Mouse (Mus musculus): ENCODE data around the gene 9330159F19Rik. TPM values are rescaled to one million over a fixed set of nuclear protein-coding genes. Genes with fewer than 3 reads are reported as not detected.

The 9330159F19Rik gene
- polyA plus RNA-seq, 1 experiment, result 0.67 TPM

DNA sequence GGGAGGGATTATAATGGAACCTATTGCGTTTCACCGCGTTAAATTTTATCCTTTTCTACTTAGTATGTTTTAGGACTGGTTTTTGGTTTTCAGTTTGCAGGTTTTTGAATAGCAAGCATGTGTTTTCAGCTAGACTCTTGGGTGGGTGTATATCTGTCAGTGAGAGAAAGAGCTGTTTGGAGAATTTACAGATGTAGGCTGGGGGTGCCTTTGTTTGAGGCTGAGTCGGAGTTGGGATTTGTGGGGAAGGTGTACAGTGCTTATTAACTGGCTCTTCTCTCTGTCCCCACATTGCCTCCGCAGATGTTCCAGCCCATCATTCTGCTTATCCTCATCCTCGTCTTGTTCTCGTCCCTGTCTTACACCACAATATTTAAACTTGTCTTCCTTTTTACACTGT is 12.8 kb upstream of the 9330159F19Rik start, which contains the start of gene Gm49353:
Gene Gm49353, plus strand, starts transcription at position 313 of the 400 bp plus-strand sequence.
- Histone ChIP-seq H3K4me3 (replicated peaks; ENCODE audit: extremely low read depth, low read depth, low read length) (no peak within 1 kb of the TSS), H3K4me1 (ENCODE audit: control insufficient read depth, insufficient read depth, low read length) (no peaks in the 10 kb centered on the region)
- TF ChIP-seq POLR2A (IDR thresholded peaks at IDR 0.05; ENCODE audit: borderline replicate concordance, extremely low read depth, low read depth, low read length) (no peak), CTCF (IDR thresholded peaks at IDR 0.05; ENCODE audit: insufficient read depth, low read length) (no peak)
- no peak for DNase-seq
- WGBS, result 90% methylated on average over 7 of the region's 7 CpGs

DNA sequence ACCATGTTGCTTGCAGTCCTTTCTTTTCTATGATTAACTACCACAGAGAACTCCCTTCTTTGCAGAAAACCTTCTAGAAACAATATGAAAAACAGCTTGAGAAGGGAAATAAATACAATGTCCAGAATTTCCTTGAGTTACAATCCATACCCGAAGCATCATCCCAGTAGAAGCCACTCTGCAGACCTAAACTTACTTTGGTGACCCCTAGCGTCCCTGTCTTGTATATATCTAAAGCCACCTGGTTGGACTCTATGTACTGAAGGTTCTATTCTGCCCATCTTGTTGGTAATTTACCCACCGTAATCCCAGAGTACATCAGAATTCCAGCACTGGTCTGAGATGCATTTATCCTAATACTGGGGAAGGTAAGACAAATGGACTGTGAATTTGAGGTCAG is 11.6 kb upstream of the 9330159F19Rik start:
- no peaks in the 10 kb centered on the region for H3K4me1 ChIP-seq (ENCODE audit: control insufficient read depth, insufficient read depth, low read length)
- TF ChIP-seq POLR2A (IDR thresholded peaks at IDR 0.05; ENCODE audit: borderline replicate concordance, extremely low read depth, low read depth, low read length) (no peak), CTCF (IDR thresholded peaks at IDR 0.05; ENCODE audit: insufficient read depth, low read length) (no peak)
- DNase-seq, result no peak
- WGBS, result 67% methylated on average over 3 of the region's 3 CpGs
- H3K4me3 ChIP-seq (replicated peaks; ENCODE audit: extremely low read depth, low read depth, low read length), result no peak overlapping the region

DNA sequence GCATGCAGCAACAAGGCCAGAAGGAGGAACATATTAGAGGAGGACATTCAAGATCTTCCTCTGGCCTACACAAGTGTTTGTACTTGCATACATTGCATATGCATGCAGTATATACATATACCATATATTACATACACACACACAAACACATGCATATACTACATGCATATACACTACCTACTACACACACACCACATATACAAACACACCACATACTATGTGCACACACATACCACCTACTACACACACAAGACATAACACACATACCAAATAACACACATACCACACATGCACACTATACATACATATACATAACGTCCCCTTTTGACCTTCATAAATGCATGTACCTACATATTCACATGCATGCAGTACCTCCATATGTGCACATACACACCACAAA is 10.8 kb upstream of the 9330159F19Rik start:
- no peak for DNase-seq
- WGBS, result 85% methylated on average over 1 of the region's 1 CpGs
- TF ChIP-seq POLR2A (IDR thresholded peaks at IDR 0.05; ENCODE audit: borderline replicate concordance, extremely low read depth, low read depth, low read length) (no peak), CTCF (IDR thresholded peaks at IDR 0.05; ENCODE audit: insufficient read depth, low read length) (no peak)

DNA sequence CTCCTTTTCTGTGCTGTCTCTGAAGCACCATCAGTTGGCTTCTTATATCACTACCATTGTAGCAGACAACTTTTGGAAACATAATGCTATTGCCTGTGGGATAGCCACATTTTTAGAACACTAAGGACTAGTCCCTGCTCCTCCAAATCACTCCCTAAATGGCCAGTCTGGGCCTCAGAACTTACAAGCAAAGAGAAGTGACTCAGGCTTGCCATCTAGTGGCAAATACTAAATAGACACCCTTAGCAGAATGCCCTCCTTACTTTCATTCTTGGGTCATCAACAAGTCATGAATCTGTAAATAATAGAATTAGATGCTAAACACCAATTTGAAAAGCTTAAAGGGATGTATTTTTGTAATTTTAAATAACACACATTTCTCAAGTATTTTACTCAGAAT is 4.7 kb upstream of the 9330159F19Rik start:
- no peak overlapping the region for H3K4me3 ChIP-seq (replicated peaks; ENCODE audit: extremely low read depth, low read depth, low read length)
- no peaks in the 10 kb centered on the region for H3K4me1 ChIP-seq (ENCODE audit: control insufficient read depth, insufficient read depth, low read length)
- TF ChIP-seq CTCF (IDR thresholded peaks at IDR 0.05; ENCODE audit: insufficient read depth, low read length), result 0 out of 2 replicates have a peak, but pooled peaks have one; percentile 5
- no peak for TF ChIP-seq POLR2A (IDR thresholded peaks at IDR 0.05; ENCODE audit: borderline replicate concordance, extremely low read depth, low read depth, low read length)
- no peak for DNase-seq

More for the DNA sequence above, 10.8 kb upstream of the 9330159F19Rik start:
- H3K4me3 ChIP-seq (replicated peaks; ENCODE audit: extremely low read depth, low read depth, low read length), result no peak overlapping the region
- no peaks in the 10 kb centered on the region for H3K4me1 ChIP-seq (ENCODE audit: control insufficient read depth, insufficient read depth, low read length)

DNA sequence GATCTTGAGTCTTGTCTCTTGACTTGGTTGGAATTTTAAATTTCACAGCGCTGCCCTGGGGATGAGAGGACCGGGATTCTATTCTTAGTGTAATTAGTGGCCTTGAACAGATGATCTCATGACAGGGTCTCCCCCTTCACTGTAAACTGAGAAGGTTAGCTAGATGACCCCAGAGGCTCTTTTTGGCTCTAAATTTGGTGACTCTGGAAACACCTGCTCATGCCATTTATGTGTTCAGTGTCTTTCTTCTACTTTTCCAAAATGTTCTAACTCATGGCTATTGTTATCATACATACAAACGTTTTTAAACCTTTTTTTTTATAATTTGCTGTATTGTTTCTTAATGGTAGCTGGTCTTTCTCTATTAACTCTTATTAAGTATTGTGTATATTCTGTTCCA is 2.7 kb upstream of the 9330159F19Rik start:
- DNase-seq, result no peak
- 43% methylated on average over 3 of the region's 3 CpGs for WGBS
- no peak for TF ChIP-seq CTCF (IDR thresholded peaks at IDR 0.05; ENCODE audit: insufficient read depth, low read length)
- TF ChIP-seq POLR2A (IDR thresholded peaks at IDR 0.05; ENCODE audit: borderline replicate concordance, extremely low read depth, low read depth, low read length), result no peak

DNA sequence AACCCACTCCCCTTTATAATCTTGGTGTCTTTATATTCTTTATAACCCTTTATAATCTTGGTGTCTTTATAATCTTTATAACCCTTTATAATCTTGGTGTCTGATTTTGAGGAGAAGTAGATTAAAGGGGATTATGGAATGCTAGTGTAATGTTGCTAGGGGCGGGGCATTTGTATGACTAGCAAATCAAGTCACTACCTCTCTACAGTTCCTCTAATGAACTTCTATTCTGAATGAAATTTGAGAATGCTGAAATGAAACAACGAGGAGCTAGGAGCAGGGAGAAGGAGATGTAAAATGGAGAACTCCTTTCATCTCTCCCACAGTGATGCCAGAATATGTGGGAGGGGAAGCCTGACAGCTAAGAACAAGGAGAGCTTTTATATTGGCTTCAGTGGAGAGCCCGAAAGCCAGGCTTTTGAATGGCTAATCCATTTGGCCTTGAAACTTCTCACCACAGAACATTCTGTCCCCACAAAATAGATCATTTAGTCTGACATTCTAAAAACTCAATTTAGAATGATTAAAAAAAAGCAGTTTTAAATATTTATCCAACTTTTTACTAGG is 2.2 kb downstream of the 9330159F19Rik start:
- no peak for DNase-seq
- TF ChIP-seq CTCF (IDR thresholded peaks at IDR 0.05; ENCODE audit: insufficient read depth, low read length), result no peak
- TF ChIP-seq POLR2A (IDR thresholded peaks at IDR 0.05; ENCODE audit: borderline replicate concordance, extremely low read depth, low read depth, low read length), result no peak
- 53% methylated on average over 3 of the region's 3 CpGs for WGBS
- Histone ChIP-seq H3K4me1 (ENCODE audit: control insufficient read depth, insufficient read depth, low read length) (no peaks in the 10 kb centered on the region), H3K4me3 (replicated peaks; ENCODE audit: extremely low read depth, low read depth, low read length) (no peak overlapping the region)

More for the DNA sequence above, 2.7 kb upstream of the 9330159F19Rik start:
- Histone ChIP-seq H3K4me1 (ENCODE audit: control insufficient read depth, insufficient read depth, low read length) (no peaks in the 10 kb centered on the region), H3K4me3 (replicated peaks; ENCODE audit: extremely low read depth, low read depth, low read length) (no peak overlapping the region)

DNA sequence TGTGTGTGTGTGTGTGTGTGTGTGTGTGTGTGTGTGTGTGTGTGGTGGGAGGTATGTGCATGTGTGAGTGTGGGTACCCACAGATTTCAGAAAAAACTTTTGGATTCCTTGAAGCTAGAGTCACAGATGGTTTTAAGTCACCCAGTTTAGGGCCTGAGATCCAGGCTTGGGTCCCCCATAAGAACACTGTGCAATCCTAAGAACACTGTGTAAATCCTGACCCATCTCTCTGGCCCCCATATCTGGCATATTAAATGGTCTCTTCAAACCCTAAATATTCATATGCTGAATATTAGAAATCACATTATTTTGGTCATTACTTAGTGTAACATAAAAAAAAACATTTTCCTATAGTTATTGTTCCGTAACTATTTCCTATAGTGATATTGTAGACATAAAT is 5.6 kb downstream of the 9330159F19Rik start:
- TF ChIP-seq CTCF (IDR thresholded peaks at IDR 0.05; ENCODE audit: insufficient read depth, low read length), result no peak
- TF ChIP-seq POLR2A (IDR thresholded peaks at IDR 0.05; ENCODE audit: borderline replicate concordance, extremely low read depth, low read depth, low read length), result no peak
- no peaks in the 10 kb centered on the region for H3K4me1 ChIP-seq (ENCODE audit: control insufficient read depth, insufficient read depth, low read length)
- H3K4me3 ChIP-seq (replicated peaks; ENCODE audit: extremely low read depth, low read depth, low read length), result no peak overlapping the region
- 88% methylated on average over 1 of the region's 1 CpGs for WGBS
- no peak for DNase-seq

DNA sequence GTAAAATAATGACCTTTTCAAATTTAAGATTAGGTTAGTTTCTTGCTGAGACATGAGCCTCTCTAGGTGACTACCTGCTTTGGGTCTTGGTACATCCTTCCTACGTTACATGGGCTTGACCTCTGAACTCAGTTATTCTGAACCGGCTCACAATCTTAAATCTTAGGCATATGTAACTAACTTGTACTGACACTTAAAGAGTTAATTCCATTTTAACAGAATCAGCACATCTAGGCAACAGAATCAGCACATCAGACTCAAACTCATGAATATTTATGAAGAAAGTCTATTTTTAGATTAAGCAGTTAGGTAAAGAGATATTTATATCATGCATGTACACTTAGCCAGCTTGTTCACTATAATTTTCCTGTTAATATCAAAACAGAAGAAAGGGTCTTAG is 6.0 kb downstream of the 9330159F19Rik start:
- no peak for DNase-seq
- no peak overlapping the region for H3K4me3 ChIP-seq (replicated peaks; ENCODE audit: extremely low read depth, low read depth, low read length)
- 76% methylated on average over 2 of the region's 2 CpGs for WGBS
- TF ChIP-seq POLR2A (IDR thresholded peaks at IDR 0.05; ENCODE audit: borderline replicate concordance, extremely low read depth, low read depth, low read length) (no peak), CTCF (IDR thresholded peaks at IDR 0.05; ENCODE audit: insufficient read depth, low read length) (no peak)
- H3K4me1 ChIP-seq (ENCODE audit: control insufficient read depth, insufficient read depth, low read length), result no peaks in the 10 kb centered on the region

DNA sequence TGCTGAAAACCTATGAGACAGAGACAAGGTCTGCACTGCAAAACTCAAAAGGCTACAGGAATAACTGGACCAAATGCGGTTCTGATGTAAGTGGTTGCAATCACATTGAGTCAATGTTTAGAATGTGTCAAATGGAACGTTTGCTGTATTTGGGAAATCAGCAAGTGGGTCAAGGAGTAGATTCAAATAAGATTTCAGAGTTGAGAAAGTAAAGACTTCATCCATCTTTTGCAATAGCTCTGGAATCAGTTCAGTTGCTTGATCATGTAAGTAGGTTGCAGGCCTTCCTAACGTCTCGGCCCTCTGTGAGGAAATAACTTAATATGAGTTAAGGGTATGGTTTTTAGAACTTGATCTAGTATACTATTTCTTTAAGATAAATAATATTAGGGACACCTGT is 13.9 kb downstream of the 9330159F19Rik start:
- no peak for DNase-seq

DNA sequence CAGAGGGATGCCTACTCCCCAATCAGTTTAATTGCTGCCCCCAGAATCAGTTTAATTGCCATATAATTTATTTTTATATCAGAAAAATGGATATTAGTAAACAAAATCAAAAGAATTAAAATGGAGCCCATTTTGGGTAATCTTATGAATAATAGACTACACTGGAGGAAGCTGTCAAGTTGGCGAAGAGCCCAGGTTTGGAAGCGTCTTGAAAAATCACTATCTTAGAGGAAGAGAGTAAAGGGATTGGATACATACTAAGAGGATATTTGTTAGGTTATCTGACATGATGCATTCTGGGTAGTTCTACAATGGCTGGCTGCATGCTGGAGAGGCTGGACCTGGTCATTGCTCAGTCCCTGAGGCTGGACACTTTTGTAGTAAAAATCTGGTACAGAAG is 19.8 kb downstream of the 9330159F19Rik start:
- Histone ChIP-seq H3K4me3 (replicated peaks; ENCODE audit: extremely low read depth, low read depth, low read length) (no peak overlapping the region), H3K4me1 (ENCODE audit: control insufficient read depth, insufficient read depth, low read length) (no peaks in the 10 kb centered on the region)
- TF ChIP-seq CTCF (IDR thresholded peaks at IDR 0.05; ENCODE audit: insufficient read depth, low read length), result no peak
- TF ChIP-seq POLR2A (IDR thresholded peaks at IDR 0.05; ENCODE audit: borderline replicate concordance, extremely low read depth, low read depth, low read length), result no peak
- 60% methylated on average over 2 of the region's 2 CpGs for WGBS
- no peak for DNase-seq

More for the DNA sequence above, 13.9 kb downstream of the 9330159F19Rik start:
- TF ChIP-seq POLR2A (IDR thresholded peaks at IDR 0.05; ENCODE audit: borderline replicate concordance, extremely low read depth, low read depth, low read length) (no peak), CTCF (IDR thresholded peaks at IDR 0.05; ENCODE audit: insufficient read depth, low read length) (no peak)
- H3K4me3 ChIP-seq (replicated peaks; ENCODE audit: extremely low read depth, low read depth, low read length), result no peak overlapping the region
- H3K4me1 ChIP-seq (ENCODE audit: control insufficient read depth, insufficient read depth, low read length), result no peaks in the 10 kb centered on the region
- WGBS, result 74% methylated on average over 4 of the region's 4 CpGs

Other genes starting within 250 kb of the 9330159F19Rik start
- not detected in 2 replicates for gene 2310057J18Rik, start 225.3 kb upstream of the 9330159F19Rik start, polyA plus RNA-seq (2012; rRNA removed)
- 0.04 TPM in 1 of 2 replicates, not detected in the other for gene Soga3, start 67.8 kb upstream of the 9330159F19Rik start, polyA plus RNA-seq (2012; rRNA removed)
- not detected in 2 replicates for gene Gm49353, start 12.7 kb upstream of the 9330159F19Rik start, polyA plus RNA-seq (2012; rRNA removed)
- gene Echdc1, start 101.6 kb downstream of the 9330159F19Rik start, polyA plus RNA-seq (2012; rRNA removed), result 2.7 and 5.6 TPM in 2 replicates
- 16.4 and 33.0 TPM in 2 replicates for gene Rnf146, start 150.8 kb downstream of the 9330159F19Rik start, polyA plus RNA-seq (2012; rRNA removed)